Mouse (Mus musculus): ENCODE results near the gene Commd3. TPM values are rescaled to one million over a fixed set of nuclear protein-coding genes. Genes with fewer than 3 reads are reported as not detected.

The Commd3 gene
- polyA plus RNA-seq, 1 experiment from 2014 or later: 291 TPM

DNA sequence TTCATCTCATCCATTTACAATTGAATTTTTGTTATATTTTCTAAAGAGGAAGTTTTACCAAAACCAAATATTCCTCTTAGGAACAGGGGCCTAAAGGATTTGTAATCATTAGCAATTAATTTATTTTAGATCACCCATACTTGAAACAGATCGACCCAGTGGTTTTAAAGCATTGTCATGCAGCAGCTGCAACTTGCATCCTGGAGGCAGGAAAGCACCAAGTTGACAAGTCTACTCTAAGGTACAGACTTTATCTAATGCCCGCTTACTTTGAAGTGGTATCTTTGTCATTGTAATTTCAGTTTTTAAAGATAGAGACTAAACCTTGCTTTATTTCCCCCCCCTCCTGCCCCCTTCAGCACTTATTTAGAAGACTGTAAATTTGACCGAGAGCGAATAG lies 1.6 kb downstream of the Commd3 start:
- H3K9ac ChIP-seq (replicated peaks; ENCODE audit: low read depth, low read length): no peak overlapping the region
- no peak for ATAC-seq
- H3K9me3 ChIP-seq (ENCODE audit: control insufficient read depth, low read length): no peaks in the 10 kb centered on the region
- H3K4me2 ChIP-seq (ENCODE audit: low read length): peak overlapping the region; percentile 13; the same call in 1 of the 2 replicates
- H3K27ac ChIP-seq (ENCODE audit: low read length): no peak overlapping the region
- 67% methylated on average over 4 of the region's 4 CpGs for WGBS
- H3K4me3 ChIP-seq (replicated peaks; ENCODE audit: low read length): no peak overlapping the region
- H3K27me3 ChIP-seq (replicated peaks; ENCODE audit: control insufficient read depth, insufficient read depth, low read length): peaks cover 2% of the 10 kb centered on the region; the same call in 1 of the 2 replicates
- peaks cover 19% of the 10 kb centered on the region for H3K4me1 ChIP-seq (replicated peaks; ENCODE audit: control insufficient read depth, insufficient read depth, low read length)
- H3K36me3 ChIP-seq (ENCODE audit: control insufficient read depth, insufficient read depth): no peaks in the 10 kb centered on the region

DNA sequence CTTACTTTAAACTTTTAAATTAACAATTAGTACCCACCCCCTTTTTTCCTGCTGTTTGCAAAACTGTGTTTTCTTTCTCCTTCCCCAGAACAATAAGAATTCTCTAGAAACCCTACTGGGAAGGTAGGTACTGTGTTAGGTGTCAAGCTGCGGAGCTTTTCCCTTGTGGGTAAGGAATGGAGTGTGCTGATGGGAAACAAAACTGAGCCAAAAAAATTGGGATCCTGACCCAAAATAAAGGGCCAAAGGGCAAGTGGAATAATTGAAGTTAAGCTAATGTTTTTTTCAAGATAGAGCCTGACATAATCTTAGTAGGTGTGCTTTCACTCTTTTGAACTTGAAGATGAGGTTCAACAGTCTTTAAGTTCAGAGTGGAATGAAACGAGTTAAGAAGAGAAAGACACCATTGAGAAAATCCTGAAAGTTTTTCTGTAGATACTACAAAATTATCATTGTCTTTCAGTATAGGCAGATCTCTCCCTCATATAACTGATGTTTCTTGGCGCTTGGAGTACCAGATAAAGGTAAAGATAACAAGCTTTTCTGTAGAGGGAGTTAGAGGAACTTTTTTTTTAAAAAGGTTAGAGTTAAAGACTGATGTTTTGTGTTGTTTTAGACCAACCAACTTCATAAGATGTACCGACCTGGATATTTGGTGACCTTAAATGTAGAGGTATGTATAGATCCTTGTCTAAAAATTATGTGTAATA lies 2.2 kb downstream of the Commd3 start:
- no peak overlapping the region for H3K4me2 ChIP-seq (ENCODE audit: low read length)
- H3K9me3 ChIP-seq (ENCODE audit: control insufficient read depth, low read length): no peaks in the 10 kb centered on the region

DNA sequence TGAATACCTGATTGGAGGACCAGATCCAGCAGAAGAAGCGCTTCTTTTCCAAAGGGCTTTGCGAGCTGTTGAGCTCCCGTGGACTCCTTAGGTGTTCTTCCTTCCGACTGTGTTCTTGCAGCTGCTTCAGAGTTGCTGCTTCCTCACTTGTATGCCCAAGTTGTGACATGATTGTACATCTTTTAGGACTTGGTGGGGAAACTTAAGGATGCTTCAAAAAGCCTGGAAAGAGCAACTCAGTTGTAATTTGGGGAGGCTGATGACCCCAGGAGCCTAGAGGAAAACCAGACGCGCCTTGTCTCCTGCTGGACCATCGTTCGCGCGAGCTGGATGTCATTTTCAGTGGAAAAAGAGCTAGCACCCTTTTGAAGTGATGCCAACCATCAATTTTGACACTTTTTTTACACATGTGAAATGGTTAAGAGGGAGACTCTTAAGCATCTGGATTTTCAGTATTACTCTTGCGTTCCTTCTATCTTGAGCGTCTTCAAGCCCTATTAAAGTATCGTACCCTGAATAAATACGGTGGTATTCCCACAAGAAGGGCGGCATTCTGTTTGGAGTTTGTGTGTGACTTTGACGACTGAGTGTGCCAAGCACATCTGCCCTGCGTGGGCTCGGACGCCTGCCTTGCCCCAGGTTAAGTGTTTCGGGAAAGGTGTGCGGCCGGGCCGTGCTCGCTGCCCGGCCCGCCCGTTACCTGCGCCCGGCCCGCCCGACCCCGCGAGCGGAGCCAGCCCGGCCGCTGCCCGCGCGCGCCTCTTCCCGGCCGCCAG lies 3.7 kb downstream of the Commd3 start:
- ATAC-seq: no peak
- peak overlapping the region; percentile 94 for H3K4me3 ChIP-seq (replicated peaks; ENCODE audit: low read length)
- no peaks in the 10 kb centered on the region for H3K36me3 ChIP-seq (ENCODE audit: control insufficient read depth, insufficient read depth)
- peak overlapping the region; percentile 97 for H3K27ac ChIP-seq (ENCODE audit: low read length)
- peaks cover 30% of the 10 kb centered on the region for H3K4me1 ChIP-seq (replicated peaks; ENCODE audit: control insufficient read depth, insufficient read depth, low read length)
- 11% methylated on average over 40 of the region's 42 CpGs for WGBS
- H3K4me2 ChIP-seq (ENCODE audit: low read length): peak overlapping the region; percentile 67
- H3K27me3 ChIP-seq (replicated peaks; ENCODE audit: control insufficient read depth, insufficient read depth, low read length): peaks cover 15% of the 10 kb centered on the region
- no peaks in the 10 kb centered on the region for H3K9me3 ChIP-seq (ENCODE audit: control insufficient read depth, low read length)
- H3K9ac ChIP-seq (replicated peaks; ENCODE audit: low read depth, low read length): peak overlapping the region; percentile 98

More for the DNA sequence above, 2.2 kb downstream of the Commd3 start:
- WGBS: 83% methylated on average over 4 of the region's 4 CpGs
- Histone ChIP-seq H3K27ac (ENCODE audit: low read length) (no peak overlapping the region), H3K4me1 (replicated peaks; ENCODE audit: control insufficient read depth, insufficient read depth, low read length) (peaks cover 22% of the 10 kb centered on the region), H3K27me3 (replicated peaks; ENCODE audit: control insufficient read depth, insufficient read depth, low read length) (peaks cover 4% of the 10 kb centered on the region; the same call in 1 of the 2 replicates), H3K36me3 (ENCODE audit: control insufficient read depth, insufficient read depth) (no peaks in the 10 kb centered on the region), H3K9ac (replicated peaks; ENCODE audit: low read depth, low read length) (no peak overlapping the region), H3K4me3 (replicated peaks; ENCODE audit: low read length) (no peak overlapping the region)
- no peak for ATAC-seq

DNA sequence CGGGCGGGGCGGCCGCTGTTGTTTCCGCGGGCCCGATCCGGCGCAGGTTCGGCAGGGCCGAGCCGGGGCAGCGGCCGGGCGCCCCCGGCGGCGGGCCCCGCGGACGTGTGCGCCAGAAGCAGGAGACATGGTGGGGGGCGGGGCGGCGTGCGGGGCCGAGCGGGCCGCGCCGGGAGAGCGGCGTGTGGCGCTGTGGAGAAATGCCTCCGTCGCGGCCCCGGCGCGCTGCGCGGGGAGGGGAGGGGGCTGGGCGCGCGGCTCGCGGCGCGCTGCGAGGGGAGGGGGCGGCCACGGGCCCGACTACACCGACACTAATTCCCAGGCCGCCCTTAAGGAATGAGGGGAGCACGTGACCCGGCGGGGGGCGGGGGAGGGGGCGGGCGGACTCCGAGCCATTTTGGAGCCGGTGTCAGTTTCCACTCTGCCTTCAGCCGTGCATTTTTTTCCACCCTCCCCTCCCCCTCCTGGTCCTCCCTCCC lies 4.3 kb downstream of the Commd3 start:
- peak; percentile 77 for ATAC-seq
- Histone ChIP-seq H3K27ac (ENCODE audit: low read length) (peak overlapping the region; percentile 97), H3K27me3 (replicated peaks; ENCODE audit: control insufficient read depth, insufficient read depth, low read length) (peaks cover 15% of the 10 kb centered on the region), H3K4me3 (replicated peaks; ENCODE audit: low read length) (peak overlapping the region; percentile 94), H3K9ac (replicated peaks; ENCODE audit: low read depth, low read length) (peak overlapping the region; percentile 98), H3K36me3 (ENCODE audit: control insufficient read depth, insufficient read depth) (no peaks in the 10 kb centered on the region), H3K4me1 (replicated peaks; ENCODE audit: control insufficient read depth, insufficient read depth, low read length) (peaks cover 35% of the 10 kb centered on the region), H3K4me2 (ENCODE audit: low read length) (peak overlapping the region; percentile 67), H3K9me3 (ENCODE audit: control insufficient read depth, low read length) (no peaks in the 10 kb centered on the region)
- 0% methylated on average over 20 of the region's 64 CpGs for WGBS

GRCm38 (mm10) chr2:18676936-18677491 lies 4.8 kb downstream of the Commd3 start, which contains the start of gene Bmi1:
Gene Bmi1 (plus strand): TSS chr2:18677018.
- H3K9ac ChIP-seq (replicated peaks; ENCODE audit: low read depth, low read length): peak within 1 kb of the TSS; percentile 98
- no peaks in the 10 kb centered on the region for H3K36me3 ChIP-seq (ENCODE audit: control insufficient read depth, insufficient read depth)
- peaks cover 35% of the 10 kb centered on the region for H3K4me1 ChIP-seq (replicated peaks; ENCODE audit: control insufficient read depth, insufficient read depth, low read length)
- peak; percentile 72 for ATAC-seq
- peak within 1 kb of the TSS; percentile 67 for H3K4me2 ChIP-seq (ENCODE audit: low read length)
- H3K27me3 ChIP-seq (replicated peaks; ENCODE audit: control insufficient read depth, insufficient read depth, low read length): peaks cover 15% of the 10 kb centered on the region
- WGBS: 0% methylated on average over 45 of the region's 77 CpGs
- peak within 1 kb of the TSS; percentile 97 for H3K27ac ChIP-seq (ENCODE audit: low read length)
- peak within 1 kb of the TSS; percentile 94 for H3K4me3 ChIP-seq (replicated peaks; ENCODE audit: low read length)
- H3K9me3 ChIP-seq (ENCODE audit: control insufficient read depth, low read length): no peaks in the 10 kb centered on the region

DNA sequence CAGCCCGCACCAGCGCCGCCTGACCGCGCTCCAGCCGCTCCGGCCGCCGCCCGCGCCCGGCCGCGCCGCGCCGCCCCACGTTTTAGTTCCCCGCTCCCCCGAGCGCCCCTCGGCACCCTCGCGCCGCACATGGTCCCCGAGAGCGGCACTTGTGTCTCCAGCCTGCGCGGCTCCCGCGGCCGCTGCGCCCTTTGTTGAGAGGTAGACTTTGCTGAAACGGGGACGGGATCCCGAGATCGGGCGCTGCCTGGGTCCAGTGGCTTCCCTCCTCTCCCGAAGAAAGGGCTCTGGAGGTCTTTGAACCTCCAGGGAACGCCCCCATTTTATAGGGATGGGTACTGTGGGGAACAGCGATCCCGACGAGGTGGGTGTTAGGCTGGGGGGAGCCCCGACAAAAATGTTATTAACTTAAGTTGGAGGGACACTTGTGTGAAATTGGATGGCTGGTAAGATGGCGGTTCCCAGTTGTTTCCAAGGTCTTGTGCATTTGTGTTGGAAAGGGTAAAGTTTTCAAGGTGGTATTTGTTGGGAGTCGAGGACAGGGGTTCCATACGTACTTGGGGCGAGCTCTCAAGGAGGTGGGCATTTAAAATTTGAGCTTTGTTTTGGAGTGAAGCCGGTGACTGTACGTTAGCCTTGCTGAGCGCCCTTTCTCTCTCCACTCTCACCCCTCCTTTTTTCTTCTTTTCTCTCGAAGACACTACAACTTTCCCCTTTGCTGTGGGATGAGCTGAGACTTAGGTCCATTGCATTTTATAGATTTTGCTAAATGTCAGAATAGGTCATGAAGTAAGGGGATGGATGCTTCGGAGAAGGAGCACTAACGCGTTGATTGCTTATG lies 5.7 kb downstream of the Commd3 start:
- Histone ChIP-seq H3K27me3 (replicated peaks; ENCODE audit: control insufficient read depth, insufficient read depth, low read length) (peaks cover 15% of the 10 kb centered on the region), H3K27ac (ENCODE audit: low read length) (no peak overlapping the region; the same call in 1 of the 2 replicates), H3K4me2 (ENCODE audit: low read length) (peak overlapping the region; percentile 67), H3K9me3 (ENCODE audit: control insufficient read depth, low read length) (no peaks in the 10 kb centered on the region), H3K9ac (replicated peaks; ENCODE audit: low read depth, low read length) (peak overlapping the region; percentile 98), H3K4me3 (replicated peaks; ENCODE audit: low read length) (peak overlapping the region; percentile 94), H3K4me1 (replicated peaks; ENCODE audit: control insufficient read depth, insufficient read depth, low read length) (peaks cover 35% of the 10 kb centered on the region), H3K36me3 (ENCODE audit: control insufficient read depth, insufficient read depth) (no peaks in the 10 kb centered on the region; the same call in 1 of the 2 replicates)
- ATAC-seq: no peak
- WGBS: under 1% methylated on average over 50 of the region's 55 CpGs

GRCm38 (mm10) chr2:18679701-18680100 lies 7.5 kb downstream of the Commd3 start:
- H3K27me3 ChIP-seq (replicated peaks; ENCODE audit: control insufficient read depth, insufficient read depth, low read length): peaks cover 16% of the 10 kb centered on the region
- no peaks in the 10 kb centered on the region for H3K9me3 ChIP-seq (ENCODE audit: control insufficient read depth, low read length)
- H3K36me3 ChIP-seq (ENCODE audit: control insufficient read depth, insufficient read depth): no peaks in the 10 kb centered on the region; the same call in 1 of the 2 replicates
- 65% methylated on average over 2 of the region's 2 CpGs for WGBS
- H3K4me1 ChIP-seq (replicated peaks; ENCODE audit: control insufficient read depth, insufficient read depth, low read length): peaks cover 26% of the 10 kb centered on the region
- no peak overlapping the region for H3K27ac ChIP-seq (ENCODE audit: low read length)
- no peak overlapping the region for H3K4me3 ChIP-seq (replicated peaks; ENCODE audit: low read length)
- no peak overlapping the region for H3K4me2 ChIP-seq (ENCODE audit: low read length)
- no peak for ATAC-seq
- H3K9ac ChIP-seq (replicated peaks; ENCODE audit: low read depth, low read length): no peak overlapping the region

DNA sequence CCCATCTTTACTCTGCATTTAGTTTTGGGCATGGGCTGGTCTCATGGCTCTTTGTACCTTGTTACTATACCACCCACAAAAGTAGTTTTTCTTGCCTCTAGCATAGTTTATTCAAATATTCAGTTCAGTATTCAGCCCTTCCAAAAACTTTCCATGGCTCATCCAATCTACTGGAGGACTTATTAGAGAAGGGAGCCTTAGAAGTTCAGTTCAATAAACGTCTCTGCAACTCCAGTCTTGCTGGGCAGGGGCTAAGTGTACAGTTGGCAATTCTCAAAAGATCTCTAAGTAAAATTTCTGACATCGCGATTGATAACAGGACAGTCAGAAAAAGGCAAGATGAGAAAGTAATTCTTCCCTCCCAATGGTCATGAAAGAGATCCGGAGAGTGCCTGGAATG lies 8.3 kb downstream of the Commd3 start:
- WGBS: 5% methylated on average over 4 of the region's 4 CpGs
- peaks cover 16% of the 10 kb centered on the region for H3K27me3 ChIP-seq (replicated peaks; ENCODE audit: control insufficient read depth, insufficient read depth, low read length)
- H3K9ac ChIP-seq (replicated peaks; ENCODE audit: low read depth, low read length): peak overlapping the region; percentile 41

More for the DNA sequence above, 8.3 kb downstream of the Commd3 start:
- no peaks in the 10 kb centered on the region; the same call in 1 of the 2 replicates for H3K36me3 ChIP-seq (ENCODE audit: control insufficient read depth, insufficient read depth)
- peak overlapping the region; percentile 37 for H3K4me3 ChIP-seq (replicated peaks; ENCODE audit: low read length)
- H3K4me1 ChIP-seq (replicated peaks; ENCODE audit: control insufficient read depth, insufficient read depth, low read length): peaks cover 26% of the 10 kb centered on the region
- H3K4me2 ChIP-seq (ENCODE audit: low read length): peak overlapping the region; percentile 59
- no peaks in the 10 kb centered on the region for H3K9me3 ChIP-seq (ENCODE audit: control insufficient read depth, low read length)
- no peak for ATAC-seq
- H3K27ac ChIP-seq (ENCODE audit: low read length): no peak overlapping the region

All from forebrain, embryonic 16.5 days (tissue).